Mouse (Mus musculus): ENCODE measurements at regions not wholly inside any gene's neighbourhood (a gene's known extent, or its start where the extent isn't known, plus 50 kb on each side); places are given as distances from the start of the nearest gene placed in this dataset.

DNA sequence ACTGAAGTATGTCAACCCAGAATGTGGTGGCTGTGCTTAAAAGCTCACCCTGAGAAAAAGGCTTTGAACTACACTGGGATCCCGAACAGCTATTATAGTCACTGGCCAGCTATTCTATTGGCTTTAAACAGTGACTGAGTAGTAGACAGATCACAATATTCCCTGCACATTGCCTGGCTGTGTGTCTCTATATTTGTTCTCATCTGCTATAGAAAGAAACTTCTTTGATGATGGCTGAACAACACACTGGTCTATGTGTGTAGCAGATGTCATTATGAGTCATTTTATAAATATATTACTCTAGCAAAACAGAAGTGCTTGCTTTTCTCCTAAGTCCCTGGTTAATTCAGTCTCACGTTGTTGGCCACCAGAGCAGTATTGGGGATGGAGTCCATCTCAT is 152.1 kb upstream of the Slco6d1 start:
- no peak for DNase-seq (ENCODE audit: low spot score)

DNA sequence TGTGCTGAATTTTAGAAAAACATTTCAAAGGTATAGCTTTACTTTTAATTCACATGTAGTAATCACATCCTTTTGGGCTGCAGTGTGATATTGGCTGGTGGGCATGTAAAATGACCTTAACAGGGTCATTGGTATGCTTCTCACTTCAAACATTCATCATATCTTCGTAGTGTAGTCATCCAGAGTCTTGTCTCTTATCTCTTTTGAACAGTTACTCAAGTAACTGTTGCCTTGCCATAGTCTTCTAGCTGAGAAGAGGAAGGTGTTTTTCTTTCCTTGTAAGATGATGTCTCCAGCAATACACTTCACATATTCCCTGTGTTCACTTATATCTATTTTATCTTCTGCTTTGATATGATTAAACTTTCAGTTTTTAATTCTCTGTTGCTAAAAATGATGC is 150.7 kb upstream of the Slco6d1 start:
- no peak for DNase-seq (ENCODE audit: low spot score)

- no peak for DNase-seq (ENCODE audit: low spot score)
Observed at GRCm38 (mm10) chr1:98273966-98274616, 146.8 kb upstream of the Slco6d1 start.

GRCm38 (mm10) chr1:98275524-98275923 is 145.4 kb upstream of the Slco6d1 start:
- DNase-seq (ENCODE audit: low spot score): no peak

- no peak for DNase-seq (ENCODE audit: low spot score)
Observed at GRCm38 (mm10) chr1:98279446-98280048, 141.4 kb upstream of the Slco6d1 start.

DNA sequence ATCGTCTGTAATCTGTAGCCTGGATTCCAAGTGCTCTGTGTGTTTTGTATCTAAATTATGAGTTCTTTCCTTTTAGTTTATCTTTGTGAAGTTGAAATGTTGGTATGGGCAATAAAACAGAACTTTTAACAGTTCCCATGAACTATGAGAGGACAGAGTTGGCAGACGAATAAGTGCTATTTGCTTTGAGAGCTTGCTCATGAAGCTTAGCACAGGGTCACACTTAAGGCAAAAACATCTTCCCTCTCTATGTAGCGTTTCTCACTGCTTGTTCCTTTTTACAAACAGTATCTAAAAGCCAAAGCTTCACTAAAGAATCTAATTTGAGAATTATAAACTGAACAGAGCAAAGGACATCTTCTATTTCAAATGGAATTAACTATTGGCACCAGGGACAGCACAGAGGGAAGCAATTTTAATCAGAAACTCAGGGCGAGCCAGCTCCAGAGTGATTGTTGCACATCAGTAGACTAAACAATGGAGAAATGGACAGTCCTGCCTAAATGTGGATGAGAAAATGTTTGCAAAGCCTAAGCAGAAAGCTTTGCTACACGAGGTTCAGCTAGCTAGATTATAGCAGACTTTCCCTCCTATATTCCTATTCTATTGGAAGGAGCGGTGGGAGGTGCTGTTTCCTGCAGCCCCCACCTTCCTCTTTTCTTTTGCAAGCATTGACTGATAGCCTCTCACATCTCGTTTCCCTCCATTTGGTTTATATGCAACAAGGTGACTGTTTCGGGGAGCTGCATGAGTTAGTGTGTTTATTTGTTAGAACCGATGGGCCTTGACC is 140.5 kb upstream of the Slco6d1 start:
- peak; percentile 1 for DNase-seq (ENCODE audit: low spot score)

- no peak for DNase-seq (ENCODE audit: low spot score)
Observed at GRCm38 (mm10) chr1:98281053-98281770, 139.7 kb upstream of the Slco6d1 start.

GRCm38 (mm10) chr1:98281771-98282149 is 139.2 kb upstream of the Slco6d1 start:
- no peak for DNase-seq (ENCODE audit: low spot score)

GRCm38 (mm10) chr1:98303166-98303565 is 117.8 kb upstream of the Slco6d1 start:
- no peak for DNase-seq (ENCODE audit: low spot score)

DNA sequence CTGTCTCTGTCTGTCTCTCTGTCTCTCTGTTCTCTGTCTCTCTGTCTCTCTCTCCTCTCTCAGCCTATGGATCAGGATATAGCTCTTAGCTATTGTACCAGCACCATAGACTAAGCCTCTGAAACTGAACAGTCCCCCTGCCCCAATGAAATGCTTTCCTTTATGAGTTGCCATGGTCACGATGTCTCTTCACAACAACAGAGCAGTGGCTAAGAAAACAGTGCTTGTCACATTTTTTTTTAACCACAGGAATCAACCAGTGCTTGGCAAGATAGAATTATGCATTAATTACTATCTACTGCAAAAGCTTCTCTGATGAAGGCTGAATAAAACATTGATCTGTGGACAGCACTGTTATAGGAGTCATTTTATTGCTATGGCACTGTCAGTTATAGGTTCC is 114.6 kb upstream of the Slco6d1 start:
- no peak for DNase-seq (ENCODE audit: low spot score)

DNA sequence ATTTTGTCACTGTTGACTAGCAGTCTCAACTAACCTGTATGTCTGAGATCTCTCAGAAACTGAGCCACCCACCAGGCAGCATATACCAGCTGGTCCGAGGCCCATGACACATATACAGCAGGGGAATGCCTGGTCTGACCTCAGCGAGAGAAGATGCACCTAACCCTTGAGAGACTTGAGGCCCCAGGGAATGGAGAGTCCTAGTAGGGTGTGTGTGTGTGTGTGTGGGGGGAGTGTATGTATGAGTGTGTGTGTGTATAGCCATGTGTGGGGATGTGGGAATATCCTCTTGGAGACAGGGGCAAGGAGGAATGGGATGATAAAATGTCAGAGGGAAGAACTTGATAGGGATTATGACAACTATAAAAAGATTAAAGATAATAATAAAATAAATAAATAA is 113.4 kb upstream of the Slco6d1 start:
- no peak for DNase-seq (ENCODE audit: low spot score)

DNA sequence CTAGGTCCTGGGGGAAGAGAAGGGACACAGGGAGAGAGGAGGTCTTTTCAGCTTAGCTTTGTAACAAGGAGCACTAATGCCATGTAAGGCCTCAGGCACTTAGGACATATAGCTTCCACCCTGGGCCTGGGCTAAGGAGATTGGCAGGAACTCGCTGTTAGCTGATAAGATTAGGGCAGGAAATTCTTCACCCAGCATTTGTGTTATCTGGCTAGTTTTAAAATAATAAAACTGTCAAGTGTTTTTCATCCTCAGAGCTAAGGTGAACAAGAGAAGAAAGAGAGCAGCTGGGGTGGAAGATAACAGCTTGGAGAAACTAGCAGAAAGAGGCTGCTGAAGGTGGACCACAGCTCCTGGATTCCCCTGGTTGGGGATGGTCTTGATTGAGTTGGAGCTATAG is 111.0 kb upstream of the Slco6d1 start:
- no peak for DNase-seq (ENCODE audit: low spot score)

DNA sequence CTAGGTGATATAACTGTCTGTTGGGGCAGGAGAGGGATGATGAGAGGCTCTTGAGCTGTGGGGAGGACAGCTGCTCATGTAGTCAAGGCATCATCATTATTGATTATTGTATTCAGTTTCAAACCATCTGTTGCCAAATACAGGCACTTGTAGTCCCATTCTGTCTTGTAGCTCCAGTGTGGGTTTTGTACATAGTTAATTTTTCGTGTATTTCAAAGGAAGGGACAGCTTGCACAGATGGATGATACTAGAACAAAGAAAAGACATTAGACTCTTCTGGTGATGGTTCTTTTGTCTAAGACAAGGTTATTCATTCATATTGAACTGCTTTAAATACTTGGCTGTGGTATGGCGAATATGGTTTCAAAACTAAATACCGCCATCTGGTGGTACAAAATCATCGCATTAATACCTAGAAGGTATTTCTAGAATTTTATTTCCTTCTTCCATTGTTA is 70.8 kb upstream of the Slco6d1 start:
- peak; percentile 29 for DNase-seq (ENCODE audit: low spot score)

DNA sequence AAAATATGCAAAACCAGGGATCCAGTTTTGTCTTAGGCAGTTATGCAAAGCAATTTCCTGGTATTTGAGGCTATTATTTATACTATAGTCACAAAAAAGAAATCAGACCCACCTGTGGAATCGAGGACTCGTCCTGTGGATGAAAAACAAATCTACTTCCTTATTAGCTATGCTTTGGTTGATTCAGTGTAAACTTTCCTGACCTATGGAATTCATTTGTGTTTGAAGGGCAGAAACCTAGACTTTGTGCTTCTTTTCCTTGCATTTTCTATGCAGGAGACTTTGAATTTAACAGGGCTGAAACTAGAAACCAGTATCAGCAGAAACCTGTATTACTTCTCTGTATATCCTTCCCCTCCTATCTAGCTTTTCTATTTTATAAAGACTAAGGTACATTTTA is 70.2 kb upstream of the Slco6d1 start:
- no peak for DNase-seq (ENCODE audit: low spot score)

DNA sequence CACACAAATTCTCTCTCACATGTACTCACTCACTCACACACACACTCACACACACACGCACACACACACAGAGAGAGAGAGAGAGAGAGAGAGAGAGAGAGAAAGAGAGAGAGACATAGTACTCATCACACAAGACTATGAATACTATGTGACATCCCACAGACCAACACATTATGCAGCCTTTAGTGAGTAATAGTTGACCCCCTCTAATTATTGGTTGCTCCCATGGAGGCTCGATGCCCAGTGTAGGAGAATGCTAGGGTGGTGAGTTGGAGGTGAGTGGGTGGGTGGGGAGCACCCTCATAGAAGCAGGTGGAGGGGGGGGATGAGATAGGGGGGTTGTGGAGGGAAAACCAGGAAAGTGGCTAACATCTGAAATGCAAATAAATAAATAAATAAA is 69.4 kb upstream of the Slco6d1 start:
- DNase-seq (ENCODE audit: low spot score): no peak

Measured in ovary, postnatal 14 days (tissue).